Mouse (Mus musculus) heart, embryonic 15.5 days (tissue): ENCODE results near the gene Atp6ap1. TPM values are rescaled to one million over a fixed set of nuclear protein-coding genes. Genes with fewer than 3 reads are reported as not detected.

Experiments used
- ATAC-seq: fragments of 200-750 bp; cut with Nextera tagmentation; replicated peaks from 2 replicates; pipeline ENCODE4 v1.8.0; 2017; ENCODE audit warnings: low read depth, moderate TSS enrichment; ENCODE audit not compliant: insufficient number of reproducible peaks, insufficient read depth, low FRiP score
- H3K27ac ChIP-seq: fragments of 300-500 bp; sonication (generic); 2 replicates; pipeline ENCODE4 v1.5.1; 2015; ENCODE audit warnings: mild to moderate bottlenecking, inconsistent platforms
- H3K27me3 ChIP-seq: fragments of 300-500 bp; sonication (generic); 2 replicates; pipeline ENCODE4 v1.6.1; 2015; ENCODE audit warnings: inconsistent platforms
- H3K36me3 ChIP-seq: fragments of 300-500 bp; sonication (generic); 2 replicates; pipeline ENCODE4 v1.6.1; 2015; ENCODE audit warnings: mild to moderate bottlenecking, inconsistent platforms
- H3K4me1 ChIP-seq: fragments of 300-500 bp; sonication (generic); replicated peaks from 2 replicates; pipeline ENCODE4 v1.6.1; 2015; ENCODE audit warnings: inconsistent platforms
- H3K4me2 ChIP-seq: fragments of 300-500 bp; sonication (generic); 2 replicates; pipeline ENCODE4 v1.6.1; 2015; ENCODE audit warnings: inconsistent platforms, mild to moderate bottlenecking, moderate library complexity
- H3K4me3 ChIP-seq: fragments of 300-500 bp; sonication (generic); 2 replicates; pipeline ENCODE4 v1.5.1; 2015; ENCODE audit warnings: mild to moderate bottlenecking, inconsistent platforms
- H3K9ac ChIP-seq: fragments of 300-500 bp; sonication (generic); 2 replicates; pipeline ENCODE4 v1.6.1; 2015; ENCODE audit warnings: mild to moderate bottlenecking, inconsistent platforms
- H3K9me3 ChIP-seq: fragments of 300-500 bp; sonication (generic); replicated peaks from 2 replicates; pipeline ENCODE4 v1.6.1; 2016; ENCODE audit warnings: inconsistent platforms
- WGBS: fragments of 180-500 bp; shearing (Covaris S2); methylation state at CpG from one replicate; pipeline ENCODE4 v1.1.7; 2015; ENCODE audit warnings: mixed read lengths; 5-methylcytosine and 5-hydroxymethylcytosine counted together
- polyA plus RNA-seq: library from polyadenylated mRNA; unstranded; fragments of >200 nt; fragmentation: Nextera tagmentation; extraction: Ambion mirVana; gene quantifications from 2 replicates; pipeline ENCODE4 v1.2.1, GENCODE M21; 2015

Gene Atp6ap1
- 109 and 128 TPM in 2 replicates for polyA plus RNA-seq

GRCm38 (mm10) chrX:74296538-74297448 lies at the start of gene Atp6ap1:
Gene Atp6ap1 (plus strand): TSS chrX:74297097.
- ATAC-seq, result peak; percentile 98
- no peaks in the 10 kb centered on the region for H3K9me3 ChIP-seq
- H3K4me3 ChIP-seq, result peak within 1 kb of the TSS; percentile 70
- no peaks in the 10 kb centered on the region for H3K4me1 ChIP-seq
- H3K4me2 ChIP-seq, result peak within 1 kb of the TSS; percentile 70
- peaks cover 7% of the 10 kb centered on the region; the same call in 1 of the 2 replicates for H3K36me3 ChIP-seq
- WGBS, result 11% methylated on average over 37 of the region's 37 CpGs
- H3K27me3 ChIP-seq, result no peaks in the 10 kb centered on the region
- peak within 1 kb of the TSS; percentile 71 for H3K27ac ChIP-seq
- H3K9ac ChIP-seq, result peak within 1 kb of the TSS; percentile 77

DNA sequence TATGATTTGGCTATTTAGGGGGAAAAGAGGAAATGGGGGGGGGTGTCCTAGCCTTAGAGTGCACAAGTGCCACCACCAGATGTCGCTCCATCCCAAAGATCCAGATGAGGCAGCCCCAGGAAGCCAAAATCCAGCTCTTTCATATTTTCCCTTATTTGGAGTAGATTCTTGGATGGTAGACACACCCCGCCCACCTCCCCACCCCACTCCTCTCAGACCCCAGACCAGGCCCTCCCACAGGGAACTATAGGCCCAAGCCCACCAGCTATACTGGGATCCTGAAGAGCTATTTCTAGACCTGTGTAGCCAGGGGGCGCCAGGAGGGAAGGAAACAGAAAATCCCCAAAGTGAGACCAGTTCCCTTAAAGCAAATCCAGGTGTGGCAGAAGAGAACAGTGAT lies 48.2 kb upstream of the Atp6ap1 start:
- Histone ChIP-seq H3K27ac (peak overlapping the region; percentile 80), H3K27me3 (no peaks in the 10 kb centered on the region), H3K9ac (peak overlapping the region; percentile 60; the same call in 1 of the 2 replicates), H3K4me1 (peaks cover 9% of the 10 kb centered on the region), H3K9me3 (no peaks in the 10 kb centered on the region), H3K36me3 (no peaks in the 10 kb centered on the region), H3K4me3 (peak overlapping the region; percentile 53), H3K4me2 (peak overlapping the region; percentile 70)
- no peak for ATAC-seq
- WGBS, result 13% methylated on average over 3 of the region's 3 CpGs

DNA sequence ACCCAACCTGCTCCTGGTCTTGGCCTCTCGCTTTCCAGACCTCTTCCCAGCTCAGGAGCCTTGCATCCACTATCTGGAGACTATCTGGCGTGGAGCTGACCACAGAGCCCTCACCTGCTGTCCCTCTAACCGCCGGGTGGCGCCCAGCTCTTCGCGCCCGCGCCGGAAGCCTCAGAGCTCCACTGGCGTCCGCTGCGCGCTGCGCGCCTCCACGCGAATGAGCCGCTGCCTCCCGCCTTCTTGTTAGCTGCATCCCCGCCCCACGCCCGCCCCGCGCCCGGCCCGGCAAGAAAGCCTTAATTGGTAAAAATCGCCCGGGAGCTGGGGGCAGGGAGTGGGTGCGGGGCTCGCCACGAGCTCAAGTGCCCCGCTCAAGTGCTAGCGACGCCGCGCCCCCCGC lies 47.3 kb upstream of the Atp6ap1 start, which contains the start of gene Flna:
TSS of gene Flna (minus strand) at position 206 of the 400 bp plus-strand sequence.
- H3K9me3 ChIP-seq, result no peaks in the 10 kb centered on the region

GRCm38 (mm10) chrX:74254153-74254887 lies 42.6 kb upstream of the Atp6ap1 start, which contains the start of gene Emd:
Gene Emd (plus strand): TSS chrX:74254687.
- peak within 1 kb of the TSS; percentile 68 for H3K9ac ChIP-seq
- ATAC-seq, result peak; percentile 94

More for the DNA sequence above, 47.3 kb upstream of the Atp6ap1 start, which contains the start of gene Flna:
- Histone ChIP-seq H3K36me3 (no peaks in the 10 kb centered on the region), H3K4me2 (peak within 1 kb of the TSS; percentile 70), H3K4me1 (peaks cover 5% of the 10 kb centered on the region; the same call in 1 of the 2 replicates), H3K4me3 (peak within 1 kb of the TSS; percentile 53), H3K9ac (peak within 1 kb of the TSS; percentile 60), H3K27me3 (no peaks in the 10 kb centered on the region), H3K27ac (peak within 1 kb of the TSS; percentile 80)
- WGBS, result 6% methylated on average over 38 of the region's 38 CpGs
- ATAC-seq, result no peak

GRCm38 (mm10) chrX:74254888-74255565 lies 41.9 kb upstream of the Atp6ap1 start:
- Histone ChIP-seq H3K4me2 (peak overlapping the region; percentile 70), H3K9me3 (no peaks in the 10 kb centered on the region), H3K4me1 (peaks cover 4% of the 10 kb centered on the region), H3K27ac (peak overlapping the region; percentile 94), H3K4me3 (peak overlapping the region; percentile 63), H3K9ac (peak overlapping the region; percentile 68), H3K36me3 (peaks cover 8% of the 10 kb centered on the region; the same call in 1 of the 2 replicates), H3K27me3 (no peaks in the 10 kb centered on the region)
- peak; percentile 54 for ATAC-seq
- WGBS, result 16% methylated on average over 31 of the region's 31 CpGs

More at GRCm38 (mm10) chrX:74254153-74254887, 42.6 kb upstream of the Atp6ap1 start, which contains the start of gene Emd:
- Histone ChIP-seq H3K4me3 (peak within 1 kb of the TSS; percentile 63), H3K27ac (peak within 1 kb of the TSS; percentile 94), H3K36me3 (peaks cover 8% of the 10 kb centered on the region; the same call in 1 of the 2 replicates), H3K4me1 (peaks cover 4% of the 10 kb centered on the region), H3K27me3 (no peaks in the 10 kb centered on the region), H3K9me3 (no peaks in the 10 kb centered on the region), H3K4me2 (peak within 1 kb of the TSS; percentile 70)
- WGBS, result 22% methylated on average over 39 of the region's 39 CpGs

- Histone ChIP-seq H3K9ac (no peak overlapping the region), H3K27me3 (no peaks in the 10 kb centered on the region), H3K4me3 (no peak overlapping the region)
Measured at GRCm38 (mm10) chrX:74257746-74258145, 39.2 kb upstream of the Atp6ap1 start.

DNA sequence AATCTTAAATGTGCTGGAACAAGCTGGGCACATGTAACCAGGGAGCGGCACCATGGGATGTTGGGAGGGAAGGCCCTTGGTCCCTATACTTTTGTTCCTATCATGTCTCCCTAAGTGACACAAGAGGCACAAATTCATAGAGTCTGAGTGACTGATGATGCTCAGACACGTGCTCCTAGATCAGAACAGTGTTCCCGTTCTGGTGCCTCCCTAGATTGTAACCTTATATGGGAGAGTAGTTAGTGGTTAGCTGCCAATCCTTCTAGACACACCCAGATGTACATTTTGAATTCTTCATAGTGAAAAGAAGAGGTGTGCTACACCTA lies 27.2 kb upstream of the Atp6ap1 start:
- peak overlapping the region; percentile 62 for H3K4me3 ChIP-seq

More at GRCm38 (mm10) chrX:74257746-74258145, 39.2 kb upstream of the Atp6ap1 start:
- Histone ChIP-seq H3K4me1 (peaks cover 4% of the 10 kb centered on the region), H3K27ac (no peak overlapping the region), H3K9me3 (no peaks in the 10 kb centered on the region), H3K4me2 (no peak overlapping the region), H3K36me3 (peaks cover 8% of the 10 kb centered on the region; the same call in 1 of the 2 replicates)
- 89% methylated on average over 3 of the region's 3 CpGs for whole genome bisulfite sequencing
- ATAC-seq, result no peak

GRCm38 (mm10) chrX:74270062-74270901 lies 26.6 kb upstream of the Atp6ap1 start, which contains the start of gene Rpl10:
Gene Rpl10 (plus strand): TSS chrX:74270812.
- peak; percentile 92 for ATAC-seq
- WGBS, result 13% methylated on average over 42 of the region's 42 CpGs
- H3K27me3 ChIP-seq, result no peaks in the 10 kb centered on the region
- peak within 1 kb of the TSS; percentile 91 for H3K27ac ChIP-seq
- no peaks in the 10 kb centered on the region for H3K9me3 ChIP-seq
- H3K4me2 ChIP-seq, result peak within 1 kb of the TSS; percentile 60
- H3K9ac ChIP-seq, result peak within 1 kb of the TSS; percentile 62
- 0 out of 2 replicates have a peak, but pooled peaks cover 5% of the 10 kb centered on the region for H3K4me1 ChIP-seq
- H3K4me3 ChIP-seq, result peak within 1 kb of the TSS; percentile 62
- peaks cover 3% of the 10 kb centered on the region; the same call in 1 of the 2 replicates for H3K36me3 ChIP-seq

More for the DNA sequence above, 27.2 kb upstream of the Atp6ap1 start:
- Histone ChIP-seq H3K9ac (peak overlapping the region; percentile 44), H3K9me3 (no peaks in the 10 kb centered on the region), H3K4me1 (0 out of 2 replicates have a peak, but pooled peaks cover 5% of the 10 kb centered on the region), H3K36me3 (peaks cover 3% of the 10 kb centered on the region; the same call in 1 of the 2 replicates), H3K27ac (peak overlapping the region; percentile 91), H3K4me2 (peak overlapping the region; percentile 57), H3K27me3 (no peaks in the 10 kb centered on the region)
- 18% methylated on average over 3 of the region's 3 CpGs for WGBS
- ATAC-seq, result peak; percentile 29; the same call in 1 of the 2 replicates

GRCm38 (mm10) chrX:74270902-74271551 lies 25.9 kb upstream of the Atp6ap1 start:
- H3K9ac ChIP-seq, result peak overlapping the region; percentile 62
- H3K4me2 ChIP-seq, result peak overlapping the region; percentile 60
- no peaks in the 10 kb centered on the region for H3K27me3 ChIP-seq
- ATAC-seq, result no peak
- H3K27ac ChIP-seq, result peak overlapping the region; percentile 57
- peaks cover 3% of the 10 kb centered on the region; the same call in 1 of the 2 replicates for H3K36me3 ChIP-seq
- peak overlapping the region; percentile 62 for H3K4me3 ChIP-seq
- no peaks in the 10 kb centered on the region for H3K9me3 ChIP-seq
- 13% methylated on average over 27 of the region's 27 CpGs for WGBS
- 0 out of 2 replicates have a peak, but pooled peaks cover 5% of the 10 kb centered on the region for H3K4me1 ChIP-seq
